Mouse (Mus musculus): ENCODE results near the gene Psma6.

DNA sequence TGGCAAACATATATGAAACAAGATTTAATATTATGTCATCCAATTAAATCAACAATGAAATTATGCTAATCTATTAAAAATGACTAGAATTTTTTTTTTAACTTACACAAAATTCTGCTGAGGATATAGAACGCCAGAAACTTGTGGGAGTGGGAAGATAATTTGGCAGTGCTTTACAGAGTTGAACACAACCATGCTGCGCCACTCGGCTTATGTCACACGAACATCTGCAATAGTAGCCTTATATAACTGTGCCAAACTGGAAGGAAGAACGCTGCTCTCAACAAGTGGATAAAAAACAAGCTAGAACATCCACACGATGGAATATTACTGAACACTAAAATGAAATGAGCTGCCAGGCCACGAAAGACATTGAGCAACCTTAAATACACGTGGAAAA, 45.2 kb downstream of the Psma6 start:
- TF ChIP-seq CTCF (IDR thresholded peaks at IDR 0.05; ENCODE audit: low read depth, low read length) (no peak), POLR2A (IDR thresholded peaks at IDR 0.05; ENCODE audit: borderline replicate concordance, low read depth, low read length) (no peak)
